Comparison of ENCODE assay signal across 10 mouse cellular contexts in the genomic region with DNA sequence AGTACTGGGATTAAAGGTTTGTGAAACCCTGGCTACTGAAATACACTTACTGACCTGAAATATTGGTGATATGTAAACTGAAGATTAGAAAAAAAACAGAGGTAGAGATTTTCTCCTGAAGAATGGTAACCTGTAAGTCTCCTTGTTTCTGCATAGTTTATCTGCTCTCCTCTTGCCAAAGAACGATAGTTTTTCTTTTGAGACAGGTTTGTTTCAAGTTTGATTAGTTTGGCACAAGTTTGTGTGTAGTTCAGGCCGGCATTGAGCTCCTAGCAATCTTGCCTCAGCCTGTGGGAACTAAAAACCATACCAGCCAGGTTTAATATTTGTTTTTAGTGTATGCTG. TPM values are rescaled to one million over a fixed set of nuclear protein-coding genes. Genes with fewer than 3 reads are reported as not detected.
DNase-seq lines count a peak whose midpoint lies in the region; ATAC-seq and TF ChIP-seq lines count a peak whose summit lies in the region.
"Had no signal": no experiment of that assay in that cellular context is flagged by ENCODE, and none has a peak within 500 bp of the region (broad histone marks: within the 10 kb centered on the region; RNA-seq: fewer than 3 reads in every experiment).

No protein-coding gene starts in this region.

- no peak for TF ChIP-seq CTCF in bone marrow macrophage, adult 2 months (IDR thresholded peaks at IDR 0.05; ENCODE audit: low read depth, low read length)

- 34% methylated on average over 2 of the region's 2 CpGs for WGBS in heart, embryonic 16.5 days
- 70% methylated on average over 2 of the region's 2 CpGs for WGBS in hindbrain, embryonic 14.5 days
- 65% methylated on average over 2 of the region's 2 CpGs for WGBS in midbrain, embryonic 12.5 days

- no peak for TF ChIP-seq POLR2A in bone marrow macrophage, adult 2 months (IDR thresholded peaks at IDR 0.05; ENCODE audit: borderline replicate concordance, low read depth, low read length)

- peak overlapping the region; percentile 70 for H3K4me2 ChIP-seq in heart, embryonic 16.5 days (ENCODE audit: low read depth, low read length)
- H3K4me2 ChIP-seq in hindbrain, embryonic 14.5 days (replicated peaks): peak overlapping the region; percentile 73
- H3K4me2 ChIP-seq in midbrain, embryonic 12.5 days (replicated peaks): peak overlapping the region; percentile 78

- H3K27me3 ChIP-seq in heart, embryonic 16.5 days (ENCODE audit: control insufficient read depth, insufficient read depth, low read length): no peaks in the 10 kb centered on the region
- no peaks in the 10 kb centered on the region for H3K27me3 ChIP-seq in hindbrain, embryonic 14.5 days (ENCODE audit: control insufficient read depth, insufficient read depth, low read length)
- no peaks in the 10 kb centered on the region for H3K27me3 ChIP-seq in midbrain, embryonic 12.5 days

- peaks cover 20% of the 10 kb centered on the region for H3K4me1 ChIP-seq in heart, embryonic 16.5 days (ENCODE audit: control insufficient read depth, insufficient read depth, low read length)
- H3K4me1 ChIP-seq in bone marrow macrophage, adult 2 months (ENCODE audit: control insufficient read depth, insufficient read depth, low read length): peaks cover 9% of the 10 kb centered on the region
- H3K4me1 ChIP-seq in hindbrain, embryonic 14.5 days (replicated peaks; ENCODE audit: control insufficient read depth, insufficient read depth, low read length): peaks cover 27% of the 10 kb centered on the region
- peaks cover 21% of the 10 kb centered on the region for H3K4me1 ChIP-seq in midbrain, embryonic 12.5 days

- no peaks in the 10 kb centered on the region for H3K9me3 ChIP-seq in heart, embryonic 16.5 days (replicated peaks; ENCODE audit: control insufficient read depth, low read length)
- H3K9me3 ChIP-seq in hindbrain, embryonic 14.5 days (ENCODE audit: control insufficient read depth, low read length): no peaks in the 10 kb centered on the region
- no peaks in the 10 kb centered on the region for H3K9me3 ChIP-seq in midbrain, embryonic 12.5 days

- peaks cover 5% of the 10 kb centered on the region; the same call in 1 of the 2 replicates for H3K36me3 ChIP-seq in heart, embryonic 16.5 days (ENCODE audit: control insufficient read depth, insufficient read depth)
- 0 out of 2 replicates have a peak, but pooled peaks cover 6% of the 10 kb centered on the region for H3K36me3 ChIP-seq in hindbrain, embryonic 14.5 days (replicated peaks; ENCODE audit: control insufficient read depth, insufficient read depth)
- no peaks in the 10 kb centered on the region for H3K36me3 ChIP-seq in midbrain, embryonic 12.5 days

- intact Hi-C loops in heart, postnatal 10 days (cut with DNase I): no loop called here

- no peak overlapping the region for H3K27ac ChIP-seq in heart, embryonic 16.5 days (ENCODE audit: low read length)
- no peak overlapping the region for H3K27ac ChIP-seq in bone marrow macrophage, adult 2 months (ENCODE audit: insufficient read depth, low read depth, low read length)
- no peak overlapping the region for H3K27ac ChIP-seq in hindbrain, embryonic 14.5 days
- H3K27ac ChIP-seq in midbrain, embryonic 12.5 days (replicated peaks): no peak overlapping the region

- H3K9ac ChIP-seq in heart, embryonic 16.5 days (ENCODE audit: low read length): peak overlapping the region; percentile 92
- H3K9ac ChIP-seq in hindbrain, embryonic 14.5 days: peak overlapping the region; percentile 83
- H3K9ac ChIP-seq in midbrain, embryonic 12.5 days (replicated peaks): peak overlapping the region; percentile 95

- H3K4me3 ChIP-seq in heart, embryonic 16.5 days (ENCODE audit: low read length): peak overlapping the region; percentile 85
- peak overlapping the region; percentile 76 for H3K4me3 ChIP-seq in bone marrow macrophage, adult 2 months (ENCODE audit: insufficient read depth, low read length)
- peak overlapping the region; percentile 77 for H3K4me3 ChIP-seq in hindbrain, embryonic 14.5 days (replicated peaks; ENCODE audit: low read length)
- H3K4me3 ChIP-seq in midbrain, embryonic 12.5 days: peak overlapping the region; percentile 93

- no peak for ATAC-seq in heart, embryonic 16.5 days (replicated peaks; ENCODE audit: extremely low read depth, insufficient read depth, low FRiP score)
- no peak for ATAC-seq in hindbrain, embryonic 14.5 days (ENCODE audit: low FRiP score)
- ATAC-seq in midbrain, embryonic 12.5 days (ENCODE audit: low FRiP score, low read depth): no peak
- ATAC-seq in monocyte, adult 5-6 weeks (replicated peaks; ENCODE audit: insufficient number of reproducible peaks, low FRiP score, low TSS enrichment, poor library complexity, severe bottlenecking): no peak

- DNase-seq in heart, postnatal 10 days: no peak
- DNase-seq in hindbrain, embryonic 14.5 days (ENCODE audit: low spot score): no peak
- DNase-seq in yolk sac, embryonic 10.5 days (ENCODE audit: low spot score): no peak
- no peak for DNase-seq in embryo, embryonic 10.5 days (ENCODE audit: low spot score)
- DNase-seq: lung, postnatal 36 days had no signal

RNA-seq across cellular contexts. Expression of a gene that starts 1.3 kb away (rescaled TPM):
- polyA plus RNA-seq in heart, embryonic 16.5 days (2015; fragmentation: Nextera tagmentation; extraction: Ambion mirVana): 31.4 and 33.7 TPM in 2 replicates
- 10 to 100 TPM; 17.8 to 18.0 TPM for total RNA-seq in heart, postnatal 10 days (2021)
- polyA plus RNA-seq in bone marrow macrophage, adult 2 months (2012; ENCODE audit: insufficient read depth, insufficient read length, missing spikeins): 29.0 and 36.4 TPM in 2 replicates
- polyA plus RNA-seq in hindbrain, embryonic 14.5 days (2014; fragmentation: Nextera tagmentation; extraction: Ambion mirVana): 34.7 and 37.5 TPM in 2 replicates
- polyA plus RNA-seq in midbrain, embryonic 12.5 days (2016; fragmentation: Nextera tagmentation; extraction: Ambion mirVana): 69.3 and 69.7 TPM in 2 replicates
- 44.8 to 50.7 TPM (median 49.0 TPM) in 3 replicates for total RNA-seq in monocyte, adult 5-6 weeks (2017)

RNA-seq across cellular contexts. Expression of a gene that starts 1.4 kb away (rescaled TPM):
- polyA plus RNA-seq in heart, embryonic 16.5 days (2015; fragmentation: Nextera tagmentation; extraction: Ambion mirVana): 326 and 343 TPM in 2 replicates
- 100 to 1,000 TPM; 282 to 297 TPM for total RNA-seq in heart, postnatal 10 days (2021)
- 81.0 and 91.3 TPM in 2 replicates for polyA plus RNA-seq in bone marrow macrophage, adult 2 months (2012; ENCODE audit: insufficient read depth, insufficient read length, missing spikeins)
- polyA plus RNA-seq in hindbrain, embryonic 14.5 days (2014; fragmentation: Nextera tagmentation; extraction: Ambion mirVana): 55.6 and 59.9 TPM in 2 replicates
- polyA plus RNA-seq in midbrain, embryonic 12.5 days (2016; fragmentation: Nextera tagmentation; extraction: Ambion mirVana): 47.5 and 49.0 TPM in 2 replicates
- total RNA-seq in monocyte, adult 5-6 weeks (2017): 27.0 to 33.5 TPM (median 33.2 TPM) in 3 replicates

RNA-seq across cellular contexts. Expression of a gene that starts 12.2 kb away (rescaled TPM):
- polyA plus RNA-seq in heart, embryonic 16.5 days (2015; fragmentation: Nextera tagmentation; extraction: Ambion mirVana): 0.10 TPM in 1 of 2 replicates, not detected in the other
- total RNA-seq in heart, postnatal 10 days (2021): not detected
- polyA plus RNA-seq in bone marrow macrophage, adult 2 months (2012; ENCODE audit: insufficient read depth, insufficient read length, missing spikeins): not detected in 2 replicates
- polyA plus RNA-seq in hindbrain, embryonic 14.5 days (2014; fragmentation: Nextera tagmentation; extraction: Ambion mirVana): 5.5 and 8.0 TPM in 2 replicates
- polyA plus RNA-seq in midbrain, embryonic 12.5 days (2016; fragmentation: Nextera tagmentation; extraction: Ambion mirVana): 1.8 and 2.0 TPM in 2 replicates
- total RNA-seq in monocyte, adult 5-6 weeks (2017): not detected in 3 replicates
- polyA plus RNA-seq: spleen, adult 2 months had no signal

RNA-seq across cellular contexts. Expression of a gene that starts 31.3 kb away (rescaled TPM):
- polyA plus RNA-seq in heart, embryonic 16.5 days (2015; fragmentation: Nextera tagmentation; extraction: Ambion mirVana): 12.6 and 13.5 TPM in 2 replicates
- 100 to 1,000 TPM; 178 to 179 TPM for total RNA-seq in heart, postnatal 10 days (2021)
- polyA plus RNA-seq in bone marrow macrophage, adult 2 months (2012; ENCODE audit: insufficient read depth, insufficient read length, missing spikeins): 575 and 610 TPM in 2 replicates
- polyA plus RNA-seq in hindbrain, embryonic 14.5 days (2014; fragmentation: Nextera tagmentation; extraction: Ambion mirVana): 40.8 and 43.7 TPM in 2 replicates
- 21.2 and 21.5 TPM in 2 replicates for polyA plus RNA-seq in midbrain, embryonic 12.5 days (2016; fragmentation: Nextera tagmentation; extraction: Ambion mirVana)
- 62.4 to 79.9 TPM (median 67.1 TPM) in 3 replicates for total RNA-seq in monocyte, adult 5-6 weeks (2017)
